11 mouse cellular contexts compared by ENCODE assay signal in genomic region chr16:32129449-32130189, GRCm38 (mm10). TPM values are rescaled to one million over a fixed set of nuclear protein-coding genes. Genes with fewer than 3 reads are reported as not detected.
DNase-seq lines count a peak whose midpoint lies in the region; ATAC-seq lines count a peak whose summit lies in the region.
"Had no signal": no experiment of that assay in that cellular context is flagged by ENCODE, and none has a peak within 500 bp of the region (broad histone marks: within the 10 kb centered on the region; RNA-seq: fewer than 3 reads in every experiment).

No protein-coding gene starts in this region.

- H3K4me2 ChIP-seq in heart, embryonic 14.5 days (ENCODE audit: low read length) = peak overlapping the region; percentile 58
- peak overlapping the region; percentile 39 for H3K4me2 ChIP-seq in stomach, embryonic 16.5 days (ENCODE audit: low read depth, low read length)
- H3K4me2 ChIP-seq: neural tube, embryonic 13.5 days had no signal

- intact Hi-C loops in heart, postnatal 36 days (cut with DNase I) = no loop called here
- intact Hi-C loops in left cerebral cortex, postnatal 25 days (cut with DNase I) = no loop called here

- H3K9me3 ChIP-seq in heart, embryonic 14.5 days (ENCODE audit: control insufficient read depth, low read length) = no peaks in the 10 kb centered on the region
- no peaks in the 10 kb centered on the region for H3K9me3 ChIP-seq in limb, embryonic 10.5 days (replicated peaks)
- no peaks in the 10 kb centered on the region for H3K9me3 ChIP-seq in stomach, embryonic 16.5 days (replicated peaks; ENCODE audit: control insufficient read depth, low read length)
- H3K9me3 ChIP-seq: neural tube, embryonic 13.5 days had no signal

- peak overlapping the region; percentile 31; the same call in 1 of the 2 replicates for H3K9ac ChIP-seq in heart, embryonic 14.5 days (ENCODE audit: low read length)
- H3K9ac ChIP-seq in stomach, embryonic 16.5 days (ENCODE audit: low read length) = peak overlapping the region; percentile 38
- H3K9ac ChIP-seq: neural tube, embryonic 13.5 days had no signal

- no peak for DNase-seq in heart, postnatal 36 days
- peak; percentile 33 for DNase-seq in thymus, postnatal 14 days
- no peak for DNase-seq in thymus, postnatal 4 days
- no peak for DNase-seq in limb, embryonic 10.5 days (ENCODE audit: low spot score)
- DNase-seq in retina, postnatal 1 day = no peak
- no peak for DNase-seq in left cerebral cortex, postnatal 25 days (ENCODE audit: low spot score in 2 of 2)
- DNase-seq: cerebellum, postnatal 25 days; layer of hippocampus, postnatal 36 days had no signal

- H3K36me3 ChIP-seq in heart, embryonic 14.5 days (ENCODE audit: control insufficient read depth, insufficient read depth, low read length) = no peaks in the 10 kb centered on the region
- H3K36me3 ChIP-seq in limb, embryonic 10.5 days = no peaks in the 10 kb centered on the region
- no peaks in the 10 kb centered on the region for H3K36me3 ChIP-seq in stomach, embryonic 16.5 days (ENCODE audit: control insufficient read depth, insufficient read depth, low read length)
- H3K36me3 ChIP-seq: neural tube, embryonic 13.5 days had no signal

- 54% methylated on average over 20 of the region's 20 CpGs for WGBS in heart, embryonic 14.5 days
- 80% methylated on average over 20 of the region's 20 CpGs for WGBS in limb, embryonic 10.5 days
- WGBS in stomach, embryonic 16.5 days = 63% methylated on average over 20 of the region's 20 CpGs

- H3K4me1 ChIP-seq in heart, embryonic 14.5 days (ENCODE audit: control insufficient read depth in 2 of 2, insufficient read depth in 2 of 2, low read length in 2 of 2) = peaks cover 0 to 7% of the 10 kb centered on the region in 2 experiments; a peak in 2 of 4 replicates
- no peaks in the 10 kb centered on the region for H3K4me1 ChIP-seq in limb, embryonic 10.5 days
- H3K4me1 ChIP-seq in stomach, embryonic 16.5 days (ENCODE audit: control insufficient read depth, insufficient read depth, low read length) = no peaks in the 10 kb centered on the region
- H3K4me1 ChIP-seq: neural tube, embryonic 13.5 days had no signal

- H3K27me3 ChIP-seq in heart, embryonic 14.5 days (ENCODE audit: control insufficient read depth, insufficient read depth, low read length) = no peaks in the 10 kb centered on the region
- no peaks in the 10 kb centered on the region for H3K27me3 ChIP-seq in limb, embryonic 10.5 days (ENCODE audit: low read depth, poor library complexity, severe bottlenecking)
- no peaks in the 10 kb centered on the region for H3K27me3 ChIP-seq in stomach, embryonic 16.5 days (ENCODE audit: control insufficient read depth, insufficient read depth, low read length)
- H3K27me3 ChIP-seq: neural tube, embryonic 13.5 days had no signal

- peak overlapping the region; percentile 6 to 48; a peak in 1 of 4 replicates for H3K27ac ChIP-seq in heart, embryonic 14.5 days (replicated peaks in 1 of 2; ENCODE audit: control insufficient read depth in 1 of 2, insufficient read depth in 1 of 2, low read depth in 2 of 2, low read length in 2 of 2)
- H3K27ac ChIP-seq in limb, embryonic 10.5 days = no peak overlapping the region
- H3K27ac ChIP-seq in stomach, embryonic 16.5 days (ENCODE audit: low read length) = peak overlapping the region; percentile 28; the same call in 1 of the 2 replicates
- H3K27ac ChIP-seq: neural tube, embryonic 13.5 days had no signal

- ATAC-seq in heart, embryonic 14.5 days (ENCODE audit: insufficient number of reproducible peaks, insufficient read depth, low FRiP score, low read depth) = 0 out of 2 replicates have a peak, but pooled peaks have one; percentile 13
- ATAC-seq in stomach, embryonic 16.5 days (ENCODE audit: insufficient read depth, low FRiP score) = no peak

- H3K4me3 ChIP-seq in heart, embryonic 14.5 days (ENCODE audit: control insufficient read depth in 1 of 2, insufficient read depth in 1 of 2, low read depth in 1 of 2, low read length in 2 of 2) = peak overlapping the region; percentile 12 to 20
- H3K4me3 ChIP-seq in limb, embryonic 10.5 days = 0 out of 2 replicates have a peak overlapping the region, but pooled peaks have one; percentile 0
- peak overlapping the region; percentile 25 for H3K4me3 ChIP-seq in stomach, embryonic 16.5 days (replicated peaks; ENCODE audit: low read length)
- H3K4me3 ChIP-seq: neural tube, embryonic 13.5 days had no signal

RNA-seq across cellular contexts. Expression of gene Cep19, which starts 30.0 kb away (rescaled TPM):
- 18.5 and 25.0 TPM in 2 replicates for polyA plus RNA-seq in heart, embryonic 14.5 days (2014; fragmentation: Nextera tagmentation; extraction: Ambion mirVana)
- total RNA-seq in heart, postnatal 36 days (2021) = 10 to 100 TPM; 10.1 to 10.5 TPM
- 36.6 and 39.5 TPM in 2 replicates for polyA plus RNA-seq in limb, embryonic 10.5 days (2016; fragmentation: Nextera tagmentation; extraction: Ambion mirVana)
- polyA plus RNA-seq in stomach, embryonic 16.5 days (2015; fragmentation: Nextera tagmentation; extraction: Ambion mirVana) = 27.0 and 28.7 TPM in 2 replicates
- total RNA-seq in left cerebral cortex, postnatal 25 days (2021) = 10 to 100 TPM; 74.3 to 74.5 TPM

RNA-seq across cellular contexts. Expression of gene Pigx, which starts 30.1 kb away (rescaled TPM):
- polyA plus RNA-seq in heart, embryonic 14.5 days (2014; fragmentation: Nextera tagmentation; extraction: Ambion mirVana) = 74.4 and 91.6 TPM in 2 replicates
- 10 to 100 TPM; 17.7 to 18.7 TPM for total RNA-seq in heart, postnatal 36 days (2021)
- polyA plus RNA-seq in limb, embryonic 10.5 days (2016; fragmentation: Nextera tagmentation; extraction: Ambion mirVana) = 147 and 150 TPM in 2 replicates
- polyA plus RNA-seq in stomach, embryonic 16.5 days (2015; fragmentation: Nextera tagmentation; extraction: Ambion mirVana) = 74.6 and 80.1 TPM in 2 replicates
- total RNA-seq in left cerebral cortex, postnatal 25 days (2021) = 10 to 100 TPM; 23.9 to 27.1 TPM

RNA-seq across cellular contexts. Expression of gene Nrros, which starts 35.8 kb away (rescaled TPM):
- 7.4 and 8.7 TPM in 2 replicates for polyA plus RNA-seq in heart, embryonic 14.5 days (2014; fragmentation: Nextera tagmentation; extraction: Ambion mirVana)
- 1 to 10 TPM; 4.7 to 5.2 TPM for total RNA-seq in heart, postnatal 36 days (2021)
- 7.5 and 9.7 TPM in 2 replicates for polyA plus RNA-seq in limb, embryonic 10.5 days (2016; fragmentation: Nextera tagmentation; extraction: Ambion mirVana)
- polyA plus RNA-seq in stomach, embryonic 16.5 days (2015; fragmentation: Nextera tagmentation; extraction: Ambion mirVana) = 17.6 and 21.9 TPM in 2 replicates
- 1 to 10 TPM; 7.9 to 8.9 TPM for total RNA-seq in left cerebral cortex, postnatal 25 days (2021)

RNA-seq across cellular contexts. Expression of gene Bex6, which starts 50.0 kb away (rescaled TPM):
- polyA plus RNA-seq in heart, embryonic 14.5 days (2014; fragmentation: Nextera tagmentation; extraction: Ambion mirVana) = not detected in 2 replicates
- not detected for total RNA-seq in heart, postnatal 36 days (2021)
- polyA plus RNA-seq in limb, embryonic 10.5 days (2016; fragmentation: Nextera tagmentation; extraction: Ambion mirVana) = 0.25 and 0.26 TPM in 2 replicates
- polyA plus RNA-seq in stomach, embryonic 16.5 days (2015; fragmentation: Nextera tagmentation; extraction: Ambion mirVana) = 0.14 TPM in 1 of 2 replicates, not detected in the other
- not detected for total RNA-seq in left cerebral cortex, postnatal 25 days (2021)
- total RNA-seq: layer of hippocampus, postnatal 36 days had no signal
- polyA plus RNA-seq: neural tube, embryonic 13.5 days had no signal

RNA-seq across cellular contexts. Expression of gene Pak2, which starts 50.5 kb away (rescaled TPM):
- polyA plus RNA-seq in heart, embryonic 14.5 days (2014; fragmentation: Nextera tagmentation; extraction: Ambion mirVana) = 23.5 and 26.2 TPM in 2 replicates
- 10 to 100 TPM; 26.1 to 26.7 TPM for total RNA-seq in heart, postnatal 36 days (2021)
- 35.8 and 38.1 TPM in 2 replicates for polyA plus RNA-seq in limb, embryonic 10.5 days (2016; fragmentation: Nextera tagmentation; extraction: Ambion mirVana)
- 38.0 and 38.7 TPM in 2 replicates for polyA plus RNA-seq in stomach, embryonic 16.5 days (2015; fragmentation: Nextera tagmentation; extraction: Ambion mirVana)
- total RNA-seq in left cerebral cortex, postnatal 25 days (2021) = 10 to 100 TPM; 25.6 to 26.0 TPM
